Mouse (Mus musculus) subcutaneous adipose tissue, adult 2 months (tissue): ENCODE results near the gene Ermp1. TPM values are rescaled to one million over a fixed set of nuclear protein-coding genes. Genes with fewer than 3 reads are reported as not detected.

Experiments used
- polyA plus RNA-seq: library from polyadenylated mRNA; depleted of rRNA; stranded (reverse); fragments of >200 nt; gene quantifications from 2 replicates; pipeline ENCODE4 v1.2.3, GENCODE M21; 2012; ENCODE audit warnings: low replicate concordance; rRNA removed

Ermp1 gene
- 45.1 and 67.4 TPM in 2 replicates for polyA plus RNA-seq

DNA sequence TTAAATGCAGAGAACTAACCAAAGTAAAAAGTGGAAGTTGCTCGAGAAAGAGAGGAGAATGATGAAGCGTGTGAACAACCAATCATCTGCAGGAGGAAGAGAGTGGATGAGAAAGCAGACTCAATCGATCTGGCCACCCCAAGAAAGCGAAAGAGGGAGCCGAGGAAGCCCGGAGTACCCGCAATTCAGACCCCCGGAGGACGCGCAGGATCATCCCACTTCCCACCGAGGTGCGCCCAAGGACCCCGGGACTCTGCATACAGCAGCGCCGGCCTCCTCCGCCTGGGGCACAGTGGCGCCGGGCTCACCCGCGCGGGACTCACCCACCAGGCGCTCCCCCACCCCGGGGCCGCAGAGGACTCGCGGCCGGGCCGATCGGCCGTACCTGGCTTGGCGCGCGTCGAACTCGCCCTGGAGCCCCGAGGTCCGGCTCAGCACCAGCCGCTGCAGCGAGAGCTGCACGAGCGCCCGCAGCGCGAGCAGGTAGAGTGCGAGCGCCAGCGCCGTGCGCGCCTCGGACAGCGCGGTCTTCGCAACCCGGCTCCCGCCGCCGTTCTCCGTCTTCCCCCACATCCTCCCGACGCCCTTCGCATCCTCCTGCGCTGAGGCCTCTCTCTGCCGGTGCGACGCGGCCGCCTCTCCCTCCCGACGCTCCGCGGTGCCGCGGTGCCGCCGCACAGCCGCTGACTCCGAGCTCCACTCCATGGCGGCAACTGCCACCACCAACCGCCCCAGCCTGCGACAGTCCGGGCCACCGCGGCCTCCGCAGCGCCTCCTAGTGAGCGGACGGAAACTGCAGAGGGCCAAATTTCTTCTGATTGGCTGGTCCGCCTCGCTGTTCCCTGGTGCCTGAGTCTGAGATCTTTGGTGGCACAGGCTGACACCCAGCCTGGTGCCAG lies at the start of gene Ermp1:
Gene Ermp1 (minus strand): TSS at position 765 of the 899 bp plus-strand sequence.

DNA sequence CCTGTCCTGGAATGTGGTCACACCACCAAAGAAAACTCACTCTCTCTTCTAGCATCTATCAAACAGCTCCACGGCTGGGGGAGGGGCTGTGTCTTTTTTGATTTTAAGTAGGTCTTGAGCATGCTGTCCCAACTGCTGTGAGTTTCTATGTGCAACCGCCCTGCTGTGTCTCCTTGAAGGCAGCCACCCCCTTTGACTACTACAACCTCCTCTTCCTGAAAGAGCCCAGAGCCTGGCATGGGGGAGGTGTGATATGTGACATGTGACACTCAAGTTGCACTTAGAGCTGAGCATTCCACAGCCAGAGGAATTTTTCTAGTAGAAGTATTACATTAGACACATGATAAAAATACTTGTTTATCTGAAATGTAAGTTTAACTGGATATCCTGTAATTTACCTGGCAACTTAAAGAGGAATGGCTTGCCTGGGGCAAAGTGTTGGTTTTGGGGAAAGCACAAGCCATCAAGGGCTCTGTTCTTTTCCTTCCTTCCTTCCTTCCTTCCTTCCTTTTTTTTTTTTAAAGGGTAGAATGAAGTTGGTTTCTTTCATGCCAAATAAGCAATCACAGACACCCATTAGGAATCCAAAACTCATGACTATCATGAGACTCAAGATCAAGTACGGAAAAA lies 49.1 kb upstream of the Ermp1 start, which contains the start of gene Mlana:
Gene Mlana (plus strand): TSS at position 580 of the 630 bp plus-strand sequence.

Other genes with a start within 250 kb of the Ermp1 start
- 0.06 and 0.14 TPM in 2 replicates for gene Pdcd1lg2, start 237.5 kb downstream of the Ermp1 start, polyA plus RNA-seq
- 23.5 and 26.0 TPM in 2 replicates for gene Ric1, start 126.1 kb downstream of the Ermp1 start, polyA plus RNA-seq
- gene Mlana, start 49.4 kb upstream of the Ermp1 start, polyA plus RNA-seq, result 0.57 TPM in 1 of 2 replicates, not detected in the other
- gene 9930021J03Rik, start 157.6 kb upstream of the Ermp1 start, polyA plus RNA-seq, result 7.2 and 11.1 TPM in 2 replicates
- 3.4 and 4.8 TPM in 2 replicates for gene Ranbp6, start 164.6 kb upstream of the Ermp1 start, polyA plus RNA-seq